Mouse (Mus musculus): ENCODE measurements around the gene Olfr855.

The Olfr855 gene

GRCm38 (mm10) chr9:19582317-19582716, at the start of gene Olfr855:
TSS of gene Olfr855 (plus strand) at chr9:19582617.
- DNase-seq: no peak

GRCm38 (mm10) chr9:19540976-19541375, 41.4 kb upstream of the Olfr855 start, which contains the start of gene Olfr853:
TSS of gene Olfr853 (minus strand) at chr9:19541076.
- DNase-seq: no peak

GRCm38 (mm10) chr9:19567282-19567681, 15.1 kb upstream of the Olfr855 start, which contains the start of gene Olfr854:
TSS of gene Olfr854 (minus strand) at chr9:19567382.
- no peak for DNase-seq

GRCm38 (mm10) chr9:19621297-19621696, 38.9 kb downstream of the Olfr855 start:
- no peak for DNase-seq

- DNase-seq: peak; percentile 88 to 89
Measured at GRCm38 (mm10) chr9:19621843-19622822, 39.7 kb downstream of the Olfr855 start, which contains the start of gene Zfp317. TSS of gene Zfp317 (plus strand) at chr9:19622102.

GRCm38 (mm10) chr9:19629574-19629973, 47.2 kb downstream of the Olfr855 start:
- DNase-seq: no peak

Data from B cell, adult 2 months (primary cell).